Mouse (Mus musculus) intestine, embryonic 14.5 days (tissue): Measurements from ENCODE around the gene Ccdc141. TPM values are rescaled to one million over a fixed set of nuclear protein-coding genes. Genes with fewer than 3 reads are reported as not detected.
A peak's percentile ranks its signal among the peaks of the same experiment; 100 is the strongest.

Source experiments
- ATAC-seq: fragments of 200-750 bp; cut with Nextera tagmentation; replicated peaks from 2 replicates; pipeline ENCODE4 v1.8.0; 2017; ENCODE audit warnings: low read depth, moderate number of reproducible peaks, moderate TSS enrichment, moderate library complexity; ENCODE audit not compliant: low FRiP score, low TSS enrichment
- DNase-seq: peaks from one replicate; pipeline ENCODE4 v3.0.0-alpha.2; 2018; ENCODE audit warnings: low spot score
- H3K27ac ChIP-seq: fragments of 300-500 bp; sonication (generic); 2 replicates; pipeline ENCODE4 v1.5.1; 2014; ENCODE audit warnings: low read depth, mild to moderate bottlenecking, control low read depth
- H3K27me3 ChIP-seq: fragments of 300-500 bp; sonication (generic); replicated peaks from 2 replicates; pipeline ENCODE4 v1.6.1; 2014; ENCODE audit warnings: low read length, control low read depth; ENCODE audit not compliant: control insufficient read depth, insufficient read depth
- H3K36me3 ChIP-seq: fragments of 300-500 bp; sonication (generic); 2 replicates; pipeline ENCODE4 v1.6.1; 2014; ENCODE audit warnings: low read length, control low read depth; ENCODE audit not compliant: control insufficient read depth, insufficient read depth
- H3K4me1 ChIP-seq: fragments of 300-500 bp; sonication (generic); replicated peaks from 2 replicates; pipeline ENCODE4 v1.6.1; 2014; ENCODE audit warnings: low read length, control low read depth, mixed read lengths; ENCODE audit not compliant: control insufficient read depth, insufficient read depth
- H3K4me2 ChIP-seq: fragments of 300-500 bp; sonication (generic); 2 replicates; pipeline ENCODE4 v1.6.1; 2014; ENCODE audit warnings: low read length
- H3K4me3 ChIP-seq: fragments of 300-500 bp; sonication (generic); 2 replicates; pipeline ENCODE4 v1.5.1; 2014; ENCODE audit warnings: low read depth, low read length, control low read depth, mixed read lengths
- H3K9ac ChIP-seq: fragments of 300-500 bp; sonication (generic); 2 replicates; pipeline ENCODE4 v1.6.1; 2014; ENCODE audit warnings: mild to moderate bottlenecking, low read length
- H3K9me3 ChIP-seq: fragments of 300-500 bp; sonication (generic); 2 replicates; pipeline ENCODE4 v1.6.1; 2016; ENCODE audit warnings: low read length, control low read depth; ENCODE audit not compliant: control insufficient read depth
- WGBS: fragments of 180-500 bp; shearing (Covaris S2); extraction: QIAGEN DNeasy Blood & Tissue Kit; methylation state at CpG from one replicate; pipeline ENCODE4 v1.1.7; 2014; 5-methylcytosine and 5-hydroxymethylcytosine counted together
- polyA plus RNA-seq: library from polyadenylated mRNA; unstranded; fragments of >200 nt; fragmentation: Nextera tagmentation; extraction: Ambion mirVana; gene quantifications from 2 replicates; pipeline ENCODE4 v1.2.1, GENCODE M21; 2014

Gene Ccdc141
- polyA plus RNA-seq, 1 experiment from 2014 or later = 7.4 TPM

DNA sequence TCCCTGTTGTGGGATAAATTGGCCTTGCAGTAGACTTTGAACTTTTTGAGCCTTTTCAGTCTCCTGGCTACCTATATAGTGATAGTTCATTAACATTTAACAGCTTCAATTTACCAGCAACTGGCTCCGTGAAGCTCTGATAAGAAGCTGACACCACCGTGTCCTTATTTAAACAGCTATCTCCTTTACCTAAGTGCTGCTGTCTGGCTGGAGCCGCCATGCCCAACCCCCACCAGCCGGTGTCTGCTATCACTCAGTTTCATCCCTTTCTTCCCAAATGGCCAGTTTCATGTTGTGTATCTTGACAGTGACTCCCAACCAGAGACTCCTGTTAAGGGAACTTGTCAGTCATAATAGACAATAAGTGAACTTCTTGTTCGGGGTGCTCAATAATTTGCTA is 186.8 kb downstream of the Ccdc141 start:
- no peak overlapping the region for H3K4me2 ChIP-seq
- ATAC-seq = no peak

DNA sequence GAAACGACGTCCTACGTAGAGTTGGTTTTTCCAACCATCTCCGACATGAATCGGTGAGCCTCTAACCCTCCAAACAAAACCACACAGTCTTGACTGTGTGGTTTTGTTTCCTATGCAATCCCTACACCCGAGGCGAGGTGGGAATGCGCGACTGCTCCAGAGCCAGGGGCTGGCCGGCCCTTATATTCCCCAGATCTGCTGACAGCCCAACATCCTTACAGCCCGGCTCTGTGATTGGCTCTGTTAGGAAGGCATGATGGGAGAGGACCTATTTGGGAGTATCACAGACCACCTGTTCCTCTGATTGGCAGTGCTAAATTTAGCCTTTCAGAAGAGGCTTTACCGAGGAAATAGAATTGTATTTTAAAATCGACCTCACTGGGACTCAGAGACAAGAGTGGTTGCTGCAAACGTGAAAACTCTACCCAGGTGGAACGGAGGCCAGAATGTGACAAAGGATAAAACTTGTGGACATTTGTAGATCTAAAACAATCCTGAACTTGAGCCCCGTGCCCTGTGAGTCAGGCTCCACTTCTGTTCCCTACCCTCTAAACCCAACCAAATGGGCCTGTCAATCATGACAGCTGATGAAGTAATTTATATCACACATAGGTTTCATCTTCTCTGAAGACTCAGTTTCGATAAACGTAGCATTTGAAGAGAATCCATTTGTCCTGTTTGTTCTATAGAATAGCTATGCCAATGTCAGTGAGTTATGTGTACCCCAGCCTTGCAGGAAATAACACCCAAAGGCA is 187.9 kb downstream of the Ccdc141 start, which contains the start of gene Ttn:
Ttn (minus strand) TSS at position 157 of the 755 bp plus-strand sequence.
- no peak within 1 kb of the TSS for H3K27ac ChIP-seq
- no peaks in the 10 kb centered on the region for H3K9me3 ChIP-seq
- no peak within 1 kb of the TSS for H3K9ac ChIP-seq
- 82% methylated on average over 18 of the region's 18 CpGs for WGBS
- no peak within 1 kb of the TSS for H3K4me3 ChIP-seq
- no peaks in the 10 kb centered on the region for H3K4me1 ChIP-seq
- H3K4me2 ChIP-seq = no peak within 1 kb of the TSS
- DNase-seq (no peak), ATAC-seq (no peak)
- H3K36me3 ChIP-seq = no peaks in the 10 kb centered on the region
- no peaks in the 10 kb centered on the region for H3K27me3 ChIP-seq

More for the DNA sequence above, 186.8 kb downstream of the Ccdc141 start:
- Histone ChIP-seq H3K9me3 (no peaks in the 10 kb centered on the region), H3K4me1 (no peaks in the 10 kb centered on the region), H3K27ac (no peak overlapping the region), H3K36me3 (no peaks in the 10 kb centered on the region), H3K4me3 (no peak overlapping the region), H3K9ac (no peak overlapping the region), H3K27me3 (no peaks in the 10 kb centered on the region)
- WGBS = 27% methylated on average over 5 of the region's 5 CpGs
- DNase-seq = no peak

DNA sequence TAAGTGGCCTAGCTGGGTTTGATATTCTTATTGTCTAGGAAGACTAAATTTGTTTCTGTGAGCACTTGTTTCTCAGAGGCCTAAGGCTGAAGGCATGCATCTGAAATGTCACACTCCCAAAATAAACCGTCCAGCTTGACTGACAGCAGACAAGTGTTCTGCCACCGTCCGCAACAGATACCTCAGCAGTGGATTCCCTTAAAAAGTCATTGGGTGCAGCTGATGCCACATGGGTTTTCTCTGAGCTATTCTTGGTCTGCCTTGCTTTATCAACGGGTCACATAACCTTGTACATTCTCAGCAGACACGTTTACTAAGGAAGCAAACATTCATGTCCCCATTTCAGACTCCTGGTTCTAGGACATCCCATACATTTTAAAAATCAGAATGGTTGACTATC is 188.7 kb downstream of the Ccdc141 start:
- Histone ChIP-seq H3K9ac (no peak overlapping the region), H3K27me3 (no peaks in the 10 kb centered on the region), H3K4me2 (no peak overlapping the region), H3K36me3 (no peaks in the 10 kb centered on the region), H3K9me3 (no peaks in the 10 kb centered on the region), H3K27ac (no peak overlapping the region), H3K4me1 (no peaks in the 10 kb centered on the region), H3K4me3 (no peak overlapping the region)
- DNase-seq = no peak
- no peak for ATAC-seq
- 65% methylated on average over 5 of the region's 5 CpGs for WGBS

DNA sequence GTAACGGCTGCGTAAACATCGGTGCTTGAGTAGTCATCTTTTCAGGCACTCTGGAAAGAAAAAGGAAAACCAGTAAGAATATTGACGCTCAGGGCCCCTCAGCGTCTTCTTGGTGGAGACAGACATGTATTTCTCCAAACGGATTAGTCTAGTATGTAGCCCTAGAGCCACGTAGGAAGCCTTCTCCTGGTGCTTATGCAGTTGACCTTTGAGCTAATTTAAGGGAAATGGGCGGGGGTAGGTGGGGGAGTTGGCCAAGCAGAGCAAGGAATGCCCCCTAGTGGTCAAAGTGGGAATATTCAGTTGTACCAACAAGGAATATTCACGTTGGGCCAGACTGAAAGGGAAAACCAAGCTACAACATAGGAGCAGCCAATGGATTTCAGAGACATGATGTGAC is 190.3 kb downstream of the Ccdc141 start:
- H3K9ac ChIP-seq = no peak overlapping the region
- no peak overlapping the region for H3K27ac ChIP-seq
- 61% methylated on average over 9 of the region's 9 CpGs for WGBS
- DNase-seq = peak; percentile 54
- H3K4me2 ChIP-seq = no peak overlapping the region
- H3K36me3 ChIP-seq = no peaks in the 10 kb centered on the region
- H3K9me3 ChIP-seq = no peaks in the 10 kb centered on the region
- H3K4me3 ChIP-seq = no peak overlapping the region
- H3K27me3 ChIP-seq = no peaks in the 10 kb centered on the region
- no peaks in the 10 kb centered on the region for H3K4me1 ChIP-seq
- no peak for ATAC-seq

DNA sequence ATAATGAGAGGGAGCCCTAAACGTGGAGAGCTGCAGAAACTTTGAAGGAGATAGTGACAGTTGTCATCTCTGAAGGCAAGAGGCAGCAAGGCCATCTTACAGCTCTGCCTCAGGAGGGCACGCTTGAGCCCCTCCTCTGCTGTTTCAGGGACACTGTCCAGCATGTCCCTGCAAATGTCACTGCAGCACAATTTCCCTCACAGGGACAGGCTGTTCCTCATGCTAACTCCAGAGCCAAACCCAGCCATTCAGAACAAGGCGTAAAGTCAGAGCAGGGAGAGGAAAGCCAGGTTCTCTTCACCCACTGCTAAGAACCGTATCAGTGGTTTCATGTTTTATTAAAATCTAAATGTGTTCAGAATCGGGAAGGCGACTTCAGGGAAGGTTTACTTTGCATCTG is 192.8 kb downstream of the Ccdc141 start:
- 74% methylated on average over 6 of the region's 6 CpGs for WGBS
- H3K9me3 ChIP-seq = no peaks in the 10 kb centered on the region
- ATAC-seq (no peak), DNase-seq (no peak)
- no peaks in the 10 kb centered on the region for H3K4me1 ChIP-seq
- H3K9ac ChIP-seq = no peak overlapping the region
- no peaks in the 10 kb centered on the region for H3K27me3 ChIP-seq
- no peaks in the 10 kb centered on the region for H3K36me3 ChIP-seq
- no peak overlapping the region for H3K4me2 ChIP-seq
- H3K4me3 ChIP-seq = no peak overlapping the region
- H3K27ac ChIP-seq = no peak overlapping the region

DNA sequence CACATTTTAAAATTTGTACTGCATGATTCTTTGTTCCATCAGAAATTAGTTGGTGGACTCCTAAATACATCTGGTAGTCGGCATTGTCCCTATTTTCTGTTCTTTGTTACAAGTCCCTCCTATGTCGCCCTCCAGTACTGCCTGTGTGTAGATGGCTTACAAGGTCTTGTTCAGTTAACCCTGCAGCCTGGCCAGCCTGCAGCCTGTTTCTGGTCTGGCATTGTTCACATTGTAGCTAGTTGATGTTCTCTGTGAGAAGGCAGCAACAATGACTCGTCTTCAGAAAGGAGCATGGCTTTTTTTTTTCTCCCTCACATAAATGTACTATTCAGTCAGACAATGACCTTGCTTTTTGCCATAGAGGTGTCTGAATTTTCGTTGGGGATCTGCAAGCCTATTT is 198.4 kb downstream of the Ccdc141 start:
- H3K9me3 ChIP-seq = no peaks in the 10 kb centered on the region
- H3K4me1 ChIP-seq = no peaks in the 10 kb centered on the region
- no peak overlapping the region for H3K4me2 ChIP-seq
- no peaks in the 10 kb centered on the region for H3K27me3 ChIP-seq
- no peak overlapping the region for H3K27ac ChIP-seq
- ATAC-seq (no peak), DNase-seq (no peak)
- WGBS = 71% methylated on average over 4 of the region's 4 CpGs
- H3K36me3 ChIP-seq = no peaks in the 10 kb centered on the region
- H3K4me3 ChIP-seq = no peak overlapping the region
- H3K9ac ChIP-seq = no peak overlapping the region

DNA sequence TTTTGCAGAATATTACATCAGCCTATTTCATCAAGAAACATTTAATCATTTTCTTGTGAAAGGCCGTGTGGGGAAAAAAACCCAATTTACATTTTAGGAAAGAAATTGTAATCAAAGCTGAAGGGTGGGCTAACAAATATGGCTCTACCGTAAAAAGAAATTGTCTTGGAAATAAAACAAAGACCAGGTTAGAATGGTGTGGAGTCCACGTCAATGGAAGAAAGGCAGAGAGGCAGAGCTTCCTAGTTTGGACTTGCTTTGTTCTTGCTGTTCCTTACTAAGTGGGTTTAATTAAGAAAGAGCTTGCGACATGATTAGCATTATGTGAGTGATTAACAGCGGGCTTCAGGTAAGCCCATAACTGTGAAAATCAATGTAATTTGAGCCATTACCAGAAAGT is 199.4 kb downstream of the Ccdc141 start:
- H3K9ac ChIP-seq = no peak overlapping the region
- no peaks in the 10 kb centered on the region for H3K27me3 ChIP-seq
- H3K9me3 ChIP-seq = no peaks in the 10 kb centered on the region
- no peak overlapping the region for H3K4me2 ChIP-seq
- no peak overlapping the region for H3K4me3 ChIP-seq
- H3K27ac ChIP-seq = no peak overlapping the region
- no peaks in the 10 kb centered on the region for H3K36me3 ChIP-seq
- H3K4me1 ChIP-seq = no peaks in the 10 kb centered on the region
- ATAC-seq (no peak), DNase-seq (no peak)
- 71% methylated on average over 5 of the region's 5 CpGs for WGBS

DNA sequence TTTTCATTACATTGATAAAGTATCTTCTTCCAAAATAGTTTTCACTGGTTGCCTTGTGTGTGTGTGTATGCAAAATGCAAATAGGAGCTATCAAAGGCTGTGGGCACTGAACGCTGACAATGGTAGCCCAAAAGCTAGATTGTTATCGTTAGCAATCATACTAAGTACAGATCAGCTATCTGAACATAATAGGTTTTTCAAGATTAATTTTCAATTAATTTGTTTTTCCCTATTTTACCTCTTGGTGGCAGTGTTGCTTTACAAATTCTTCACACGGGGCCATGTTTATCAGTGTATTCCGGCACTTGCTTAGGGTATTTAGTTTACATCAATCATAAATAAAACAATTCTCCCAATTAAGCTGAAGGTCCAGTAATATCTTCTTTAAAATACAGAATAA is 199.8 kb downstream of the Ccdc141 start:
- H3K36me3 ChIP-seq = no peaks in the 10 kb centered on the region
- ATAC-seq = no peak
- 22% methylated on average over 4 of the region's 4 CpGs for WGBS
- H3K4me2 ChIP-seq = no peak overlapping the region
- H3K4me1 ChIP-seq = no peaks in the 10 kb centered on the region
- H3K27ac ChIP-seq = no peak overlapping the region
- H3K4me3 ChIP-seq = no peak overlapping the region
- DNase-seq = no peak
- H3K9me3 ChIP-seq = no peaks in the 10 kb centered on the region
- no peak overlapping the region for H3K9ac ChIP-seq
- no peaks in the 10 kb centered on the region for H3K27me3 ChIP-seq

DNA sequence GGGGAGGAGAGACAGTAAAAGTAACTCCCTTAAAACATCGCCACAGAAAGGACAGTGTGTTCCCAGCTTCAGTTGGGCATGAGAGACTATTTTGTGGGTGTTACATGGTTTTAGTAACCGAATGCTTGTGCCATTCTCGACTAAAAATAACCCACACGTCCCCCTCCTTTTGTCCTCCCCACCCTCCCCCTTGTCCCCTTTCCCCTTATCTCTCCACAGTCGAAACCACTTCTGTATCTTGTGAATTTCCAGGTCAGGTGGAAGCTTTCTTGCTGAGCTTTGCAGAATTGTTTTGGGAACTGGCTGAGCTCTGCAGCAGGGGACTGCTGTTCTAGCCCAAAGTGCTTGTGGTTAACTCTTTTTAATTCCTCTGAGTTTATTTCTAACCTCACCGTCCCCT is 200.2 kb downstream of the Ccdc141 start:
- no peak overlapping the region for H3K9ac ChIP-seq
- no peaks in the 10 kb centered on the region for H3K4me1 ChIP-seq
- no peak overlapping the region for H3K27ac ChIP-seq
- no peaks in the 10 kb centered on the region for H3K9me3 ChIP-seq
- no peak overlapping the region for H3K4me2 ChIP-seq
- DNase-seq (no peak), ATAC-seq (no peak)
- no peak overlapping the region for H3K4me3 ChIP-seq
- no peaks in the 10 kb centered on the region for H3K36me3 ChIP-seq
- WGBS = 71% methylated on average over 6 of the region's 6 CpGs
- no peaks in the 10 kb centered on the region for H3K27me3 ChIP-seq
